Mouse (Mus musculus): ENCODE results near the gene Camta2.

Camta2 gene

GRCm38 (mm10) chr11:70693504-70693903 lies 5.6 kb upstream of the Camta2 start:
- no peak for DNase-seq (ENCODE audit: low read depth)

- DNase-seq (ENCODE audit: low read depth) = no peak
Measured at GRCm38 (mm10) chr11:70689578-70689977, 1.7 kb upstream of the Camta2 start.

GRCm38 (mm10) chr11:70688372-70688771 lies 467 bp upstream of the Camta2 start:
- no peak for DNase-seq (ENCODE audit: low read depth)

GRCm38 (mm10) chr11:70686901-70687566 lies 871 bp downstream of the Camta2 start:
- no peak for DNase-seq (ENCODE audit: low read depth)

- DNase-seq (ENCODE audit: low read depth) = no peak
Measured at GRCm38 (mm10) chr11:70683640-70684039, 4.3 kb downstream of the Camta2 start.

GRCm38 (mm10) chr11:70681897-70682581 lies 5.9 kb downstream of the Camta2 start:
- no peak for DNase-seq (ENCODE audit: low read depth)

GRCm38 (mm10) chr11:70681170-70681569 lies 6.7 kb downstream of the Camta2 start:
- no peak for DNase-seq (ENCODE audit: low read depth)

- DNase-seq (ENCODE audit: low read depth) = no peak
Measured at GRCm38 (mm10) chr11:70679894-70680293, 8.0 kb downstream of the Camta2 start.

GRCm38 (mm10) chr11:70679361-70679760 lies 8.5 kb downstream of the Camta2 start:
- no peak for DNase-seq (ENCODE audit: low read depth)

- DNase-seq (ENCODE audit: low read depth) = no peak
Measured at GRCm38 (mm10) chr11:70678576-70678975, 9.3 kb downstream of the Camta2 start.

- DNase-seq (ENCODE audit: low read depth) = no peak
Measured at GRCm38 (mm10) chr11:70678092-70678491, 9.8 kb downstream of the Camta2 start.

GRCm38 (mm10) chr11:70674501-70674900 lies 13.4 kb downstream of the Camta2 start:
- DNase-seq (ENCODE audit: low read depth) = no peak

GRCm38 (mm10) chr11:70674014-70674413 lies 13.9 kb downstream of the Camta2 start:
- DNase-seq (ENCODE audit: low read depth) = no peak

- DNase-seq (ENCODE audit: low read depth) = no peak
Measured at GRCm38 (mm10) chr11:70671333-70672047, 16.4 kb downstream of the Camta2 start.

- no peak for DNase-seq (ENCODE audit: low read depth)
Measured at GRCm38 (mm10) chr11:70670483-70670882, 17.4 kb downstream of the Camta2 start.

GRCm38 (mm10) chr11:70669582-70670345 lies 18.1 kb downstream of the Camta2 start:
- no peak for DNase-seq (ENCODE audit: low read depth)

GRCm38 (mm10) chr11:70668771-70669505 lies 19.0 kb downstream of the Camta2 start, which contains the start of gene Spag7:
Gene Spag7, minus strand, starts transcription at chr11:70669416.
- peak; percentile 100 for DNase-seq (ENCODE audit: low read depth)

- no peak for DNase-seq (ENCODE audit: low read depth)
Measured at GRCm38 (mm10) chr11:70668335-70668770, 19.6 kb downstream of the Camta2 start.

- no peak for DNase-seq (ENCODE audit: low read depth)
Measured at GRCm38 (mm10) chr11:70667271-70668150, 20.4 kb downstream of the Camta2 start.

- DNase-seq (ENCODE audit: low read depth) = no peak
Measured at GRCm38 (mm10) chr11:70666687-70667086, 21.2 kb downstream of the Camta2 start.

Measured in fibroblast of lung, adult 2 months (primary cell).